Mouse (Mus musculus): ENCODE data around the gene Myo16. TPM values are rescaled to one million over a fixed set of nuclear protein-coding genes. Genes with fewer than 3 reads are reported as not detected.

Gene Myo16
- polyA plus RNA-seq, 1 experiment, result not detected

- no peaks in the 10 kb centered on the region for H3K9me3 ChIP-seq (replicated peaks; ENCODE audit: control insufficient read depth, insufficient read depth, low read length, poor library complexity, severe bottlenecking)
- no peak overlapping the region for H3K9ac ChIP-seq (ENCODE audit: low read depth, poor library complexity, severe bottlenecking)
- no peak overlapping the region for H3K27ac ChIP-seq (ENCODE audit: insufficient read depth, low read length)
- no peaks in the 10 kb centered on the region for H3K27me3 ChIP-seq (ENCODE audit: control insufficient read depth, insufficient read depth, low read length, poor library complexity, severe bottlenecking)
- H3K4me3 ChIP-seq (ENCODE audit: low read depth, low read length), result no peak overlapping the region
- H3K4me1 ChIP-seq (ENCODE audit: control insufficient read depth, insufficient read depth, low read length), result no peaks in the 10 kb centered on the region
- no peaks in the 10 kb centered on the region for H3K36me3 ChIP-seq (ENCODE audit: control insufficient read depth, insufficient read depth, low read length, poor library complexity, severe bottlenecking)
- TF ChIP-seq POLR2A (IDR thresholded peaks at IDR 0.05; ENCODE audit: insufficient read depth, low read length) (no peak), EP300 (IDR thresholded peaks at IDR 0.05; ENCODE audit: insufficient read depth, low read depth, low read length) (no peak), CTCF (IDR thresholded peaks at IDR 0.05; ENCODE audit: low read depth, low read length) (no peak)
These were observed 367.8 kb downstream of the Myo16 start for GRCm38 (mm10) chr8:10521463-10521862.

- no peak for TF ChIP-seq POLR2A (IDR thresholded peaks at IDR 0.05; ENCODE audit: insufficient read depth, low read length)
- no peak for TF ChIP-seq CTCF (IDR thresholded peaks at IDR 0.05; ENCODE audit: low read depth, low read length)
- TF ChIP-seq EP300 (IDR thresholded peaks at IDR 0.05; ENCODE audit: insufficient read depth, low read depth, low read length), result no peak
- H3K36me3 ChIP-seq (ENCODE audit: control insufficient read depth, insufficient read depth, low read length, poor library complexity, severe bottlenecking), result no peaks in the 10 kb centered on the region
- no peak overlapping the region for H3K27ac ChIP-seq (ENCODE audit: insufficient read depth, low read length)
- no peaks in the 10 kb centered on the region for H3K4me1 ChIP-seq (ENCODE audit: control insufficient read depth, insufficient read depth, low read length)
- no peak overlapping the region for H3K9ac ChIP-seq (ENCODE audit: low read depth, poor library complexity, severe bottlenecking)
- no peaks in the 10 kb centered on the region for H3K27me3 ChIP-seq (ENCODE audit: control insufficient read depth, insufficient read depth, low read length, poor library complexity, severe bottlenecking)
- no peaks in the 10 kb centered on the region for H3K9me3 ChIP-seq (replicated peaks; ENCODE audit: control insufficient read depth, insufficient read depth, low read length, poor library complexity, severe bottlenecking)
- no peak overlapping the region for H3K4me3 ChIP-seq (ENCODE audit: low read depth, low read length)
These were observed 372.0 kb downstream of the Myo16 start for GRCm38 (mm10) chr8:10525686-10526085.

GRCm38 (mm10) chr8:10526616-10527015 lies 372.9 kb downstream of the Myo16 start:
- Histone ChIP-seq H3K36me3 (ENCODE audit: control insufficient read depth, insufficient read depth, low read length, poor library complexity, severe bottlenecking) (no peaks in the 10 kb centered on the region), H3K4me1 (ENCODE audit: control insufficient read depth, insufficient read depth, low read length) (no peaks in the 10 kb centered on the region), H3K27ac (ENCODE audit: insufficient read depth, low read length) (no peak overlapping the region), H3K9me3 (replicated peaks; ENCODE audit: control insufficient read depth, insufficient read depth, low read length, poor library complexity, severe bottlenecking) (no peaks in the 10 kb centered on the region), H3K27me3 (ENCODE audit: control insufficient read depth, insufficient read depth, low read length, poor library complexity, severe bottlenecking) (no peaks in the 10 kb centered on the region), H3K9ac (ENCODE audit: low read depth, poor library complexity, severe bottlenecking) (no peak overlapping the region), H3K4me3 (ENCODE audit: low read depth, low read length) (no peak overlapping the region)
- no peak for TF ChIP-seq POLR2A (IDR thresholded peaks at IDR 0.05; ENCODE audit: insufficient read depth, low read length)

GRCm38 (mm10) chr8:10534619-10535286 lies 381.0 kb downstream of the Myo16 start:
- Histone ChIP-seq H3K9ac (ENCODE audit: low read depth, poor library complexity, severe bottlenecking) (no peak overlapping the region), H3K9me3 (replicated peaks; ENCODE audit: control insufficient read depth, insufficient read depth, low read length, poor library complexity, severe bottlenecking) (no peaks in the 10 kb centered on the region), H3K4me3 (ENCODE audit: low read depth, low read length) (no peak overlapping the region), H3K27ac (ENCODE audit: insufficient read depth, low read length) (no peak overlapping the region), H3K4me1 (ENCODE audit: control insufficient read depth, insufficient read depth, low read length) (no peaks in the 10 kb centered on the region), H3K27me3 (ENCODE audit: control insufficient read depth, insufficient read depth, low read length, poor library complexity, severe bottlenecking) (no peaks in the 10 kb centered on the region), H3K36me3 (ENCODE audit: control insufficient read depth, insufficient read depth, low read length, poor library complexity, severe bottlenecking) (no peaks in the 10 kb centered on the region)
- TF ChIP-seq CTCF (IDR thresholded peaks at IDR 0.05; ENCODE audit: low read depth, low read length), result no peak
- TF ChIP-seq EP300 (IDR thresholded peaks at IDR 0.05; ENCODE audit: insufficient read depth, low read depth, low read length), result no peak
- no peak for TF ChIP-seq POLR2A (IDR thresholded peaks at IDR 0.05; ENCODE audit: insufficient read depth, low read length)

- TF ChIP-seq POLR2A (IDR thresholded peaks at IDR 0.05; ENCODE audit: insufficient read depth, low read length), result no peak
- TF ChIP-seq CTCF (IDR thresholded peaks at IDR 0.05; ENCODE audit: low read depth, low read length), result no peak
- no peak for TF ChIP-seq EP300 (IDR thresholded peaks at IDR 0.05; ENCODE audit: insufficient read depth, low read depth, low read length)
- Histone ChIP-seq H3K27ac (ENCODE audit: insufficient read depth, low read length) (no peak overlapping the region), H3K36me3 (ENCODE audit: control insufficient read depth, insufficient read depth, low read length, poor library complexity, severe bottlenecking) (no peaks in the 10 kb centered on the region)
These were observed 384.6 kb downstream of the Myo16 start for GRCm38 (mm10) chr8:10538319-10538718.

GRCm38 (mm10) chr8:10539665-10540064 lies 386.0 kb downstream of the Myo16 start:
- H3K27ac ChIP-seq (ENCODE audit: insufficient read depth, low read length), result no peak overlapping the region

More at GRCm38 (mm10) chr8:10538319-10538718, 384.6 kb downstream of the Myo16 start:
- Histone ChIP-seq H3K9me3 (replicated peaks; ENCODE audit: control insufficient read depth, insufficient read depth, low read length, poor library complexity, severe bottlenecking) (peaks cover 1% of the 10 kb centered on the region; the same call in 1 of the 2 replicates), H3K4me3 (ENCODE audit: low read depth, low read length) (no peak overlapping the region), H3K9ac (ENCODE audit: low read depth, poor library complexity, severe bottlenecking) (no peak overlapping the region), H3K4me1 (ENCODE audit: control insufficient read depth, insufficient read depth, low read length) (no peaks in the 10 kb centered on the region), H3K27me3 (ENCODE audit: control insufficient read depth, insufficient read depth, low read length, poor library complexity, severe bottlenecking) (no peaks in the 10 kb centered on the region)

More at GRCm38 (mm10) chr8:10539665-10540064, 386.0 kb downstream of the Myo16 start:
- H3K27me3 ChIP-seq (ENCODE audit: control insufficient read depth, insufficient read depth, low read length, poor library complexity, severe bottlenecking), result no peaks in the 10 kb centered on the region
- no peak overlapping the region for H3K9ac ChIP-seq (ENCODE audit: low read depth, poor library complexity, severe bottlenecking)
- H3K4me3 ChIP-seq (ENCODE audit: low read depth, low read length), result no peak overlapping the region
- TF ChIP-seq EP300 (IDR thresholded peaks at IDR 0.05; ENCODE audit: insufficient read depth, low read depth, low read length) (no peak), POLR2A (IDR thresholded peaks at IDR 0.05; ENCODE audit: insufficient read depth, low read length) (no peak), CTCF (IDR thresholded peaks at IDR 0.05; ENCODE audit: low read depth, low read length) (no peak)
- peaks cover 14% of the 10 kb centered on the region for H3K9me3 ChIP-seq (replicated peaks; ENCODE audit: control insufficient read depth, insufficient read depth, low read length, poor library complexity, severe bottlenecking)
- no peaks in the 10 kb centered on the region for H3K4me1 ChIP-seq (ENCODE audit: control insufficient read depth, insufficient read depth, low read length)
- no peaks in the 10 kb centered on the region for H3K36me3 ChIP-seq (ENCODE audit: control insufficient read depth, insufficient read depth, low read length, poor library complexity, severe bottlenecking)

Data from ES-Bruce4 (cell line).